Mouse (Mus musculus): ENCODE measurements around the gene Midn.
"Not testable (repeated sequence)": the region's sequence is repeated elsewhere in the genome, so short reads cannot be mapped to it uniquely, and the experiment has no call there.

Gene Midn

GRCm38 (mm10) chr10:80158307-80158986 is 10.4 kb downstream of the Midn start:
- in situ Hi-C loops (cut with MseI, MboI): no loop called here

- in situ Hi-C loops (cut with MseI, MboI): no loop called here
Observed at GRCm38 (mm10) chr10:80159021-80159560, 11.0 kb downstream of the Midn start.

- in situ Hi-C loops (cut with MseI, MboI): no loop called here
Observed at GRCm38 (mm10) chr10:80159561-80160454, 11.7 kb downstream of the Midn start.

- in situ Hi-C loops (cut with MseI, MboI): no loop called here
Observed at GRCm38 (mm10) chr10:80160455-80161371, 12.6 kb downstream of the Midn start.

- in situ Hi-C loops (cut with MseI, MboI): no loop called here
Observed at GRCm38 (mm10) chr10:80161522-80162242, 13.6 kb downstream of the Midn start.

GRCm38 (mm10) chr10:80162243-80162608 is 14.2 kb downstream of the Midn start:
- in situ Hi-C loops (cut with MseI, MboI): no loop called here

- in situ Hi-C loops (cut with MseI, MboI): no loop called here
Observed at GRCm38 (mm10) chr10:80162716-80163299, 14.7 kb downstream of the Midn start.

GRCm38 (mm10) chr10:80163721-80164120 is 15.6 kb downstream of the Midn start:
- in situ Hi-C loops (cut with MseI, MboI): no loop called here

- in situ Hi-C loops (cut with MseI, MboI): no loop called here
Observed at GRCm38 (mm10) chr10:80164161-80164997, 16.3 kb downstream of the Midn start.

- in situ Hi-C loops (cut with MseI, MboI): no loop called here
Observed at GRCm38 (mm10) chr10:80164998-80165344, 16.9 kb downstream of the Midn start.

- in situ Hi-C loops (cut with MseI, MboI): no loop called here
Observed at GRCm38 (mm10) chr10:80165392-80166128, 17.5 kb downstream of the Midn start, which contains the start of gene Cirbp. Gene Cirbp (plus strand): TSS chr10:80165985.

- in situ Hi-C loops (cut with MseI, MboI): not testable (repeated sequence)
Observed at GRCm38 (mm10) chr10:80166136-80166535, 18.1 kb downstream of the Midn start.

- in situ Hi-C loops (cut with MseI, MboI): no loop called here
Observed at GRCm38 (mm10) chr10:80167460-80168037, 19.5 kb downstream of the Midn start.

- in situ Hi-C loops (cut with MseI, MboI): no loop called here
Observed at GRCm38 (mm10) chr10:80168038-80168661, 20.1 kb downstream of the Midn start.

- in situ Hi-C loops (cut with MseI, MboI): no loop called here
Observed at GRCm38 (mm10) chr10:80169070-80169469, 21.0 kb downstream of the Midn start.

GRCm38 (mm10) chr10:80169651-80170050 is 21.6 kb downstream of the Midn start:
- in situ Hi-C loops (cut with MseI, MboI): no loop called here

- in situ Hi-C loops (cut with MseI, MboI): no loop called here
Observed at GRCm38 (mm10) chr10:80170052-80170451, 22.0 kb downstream of the Midn start.

- in situ Hi-C loops (cut with MseI, MboI): no loop called here
Observed at GRCm38 (mm10) chr10:80170601-80171021, 22.5 kb downstream of the Midn start.

Measured in mouse trophoblast stem cell (cell line).